Mouse (Mus musculus) kidney, postnatal 4 days (tissue): Measurements from ENCODE around the gene C1qa.

Experiments
- DNase-seq, 2 experiments: peaks; one replicate each; pipeline ENCODE4 v3.0.0; 2021; ENCODE audit warnings: mixed read lengths in 2 of 2

Gene C1qa

DNA sequence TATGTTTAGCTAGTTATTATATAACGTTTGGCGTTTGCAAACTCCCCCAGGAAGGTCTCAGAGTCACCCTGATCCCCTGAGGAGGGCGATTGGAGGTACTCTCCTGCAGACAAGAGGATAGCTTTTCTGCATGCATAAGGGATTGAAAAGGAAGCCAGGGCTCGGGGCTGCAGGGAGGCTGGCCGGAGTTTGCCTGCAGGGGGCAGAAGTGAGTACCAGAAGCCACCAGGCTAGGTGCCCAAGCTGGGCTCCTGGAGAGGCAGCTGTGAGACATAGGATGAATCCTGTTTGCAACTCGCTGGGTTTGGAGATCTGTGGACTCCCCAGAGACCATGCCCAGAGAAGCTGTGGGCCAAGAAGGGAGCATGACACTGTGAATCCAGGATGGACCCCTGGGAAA is 43.5 kb downstream of the C1qa start:
- DNase-seq = peak; percentile 44 to 58

DNA sequence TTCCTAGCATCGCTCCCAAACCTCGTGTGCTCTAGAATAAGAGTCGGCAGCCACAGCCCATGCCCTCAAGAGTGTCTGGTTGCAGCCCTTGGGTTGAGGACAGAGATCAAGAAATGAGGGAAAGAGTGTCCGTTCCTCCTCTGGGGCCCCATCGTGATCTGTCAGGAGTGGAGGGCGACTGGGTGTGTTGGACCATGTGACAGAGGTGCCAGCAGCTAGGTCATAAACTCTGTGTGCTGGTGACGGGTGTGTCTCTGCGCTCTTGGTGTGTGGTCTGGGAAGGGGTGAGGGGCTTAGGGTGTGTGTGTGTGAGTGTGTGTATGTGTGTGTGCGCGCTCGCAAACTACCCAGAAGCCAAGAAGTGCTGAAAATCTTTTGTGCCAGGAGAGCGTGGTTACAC is 45.6 kb downstream of the C1qa start:
- DNase-seq = no peak

- no peak for DNase-seq
These were observed 46.5 kb downstream of the C1qa start for GRCm38 (mm10) chr4:136852119-136852518.

DNA sequence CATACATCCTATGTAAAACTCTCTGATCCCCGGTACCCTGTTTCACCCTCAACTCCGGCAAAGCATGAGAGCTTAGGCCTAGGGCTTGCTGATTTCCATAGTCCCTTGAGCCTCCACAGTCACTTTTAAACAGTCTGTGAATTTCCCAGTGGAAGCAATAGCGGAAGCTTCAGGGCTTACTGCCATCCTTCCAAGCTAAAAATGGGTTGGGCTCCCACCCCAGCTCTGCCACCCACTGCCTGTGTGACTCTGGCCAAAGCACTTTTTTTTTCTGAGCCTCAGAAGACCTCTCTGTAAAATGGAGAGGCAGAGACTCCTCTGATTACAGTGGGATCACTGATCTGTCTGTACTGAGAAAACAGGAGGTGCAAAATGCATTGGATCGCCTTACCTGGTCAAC is 50.0 kb downstream of the C1qa start:
- no peak for DNase-seq

- DNase-seq = no peak
These were observed 51.4 kb downstream of the C1qa start for GRCm38 (mm10) chr4:136847166-136847565.
